Mouse (Mus musculus) small intestine, adult 2 months (tissue): ENCODE data around the gene Wbp4. TPM values are rescaled to one million over a fixed set of nuclear protein-coding genes. Genes with fewer than 3 reads are reported as not detected.
"Not testable (repeated sequence)": the region's sequence is repeated elsewhere in the genome, so short reads cannot be mapped to it uniquely, and the experiment has no call there.

Experiments
- H3K27ac ChIP-seq: fragments of 200-500 bp; 2 replicates; pipeline ENCODE4 v1.5.1; 2012; ENCODE audit warnings: low read depth, low read length, control low read depth, inconsistent platforms; ENCODE audit not compliant: insufficient read depth
- H3K27me3 ChIP-seq: fragments of 200-500 bp; 2 replicates; pipeline ENCODE4 v1.6.1; 2012; ENCODE audit warnings: mild to moderate bottlenecking, moderate library complexity, low read length, inconsistent platforms; ENCODE audit not compliant: control insufficient read depth, insufficient read depth
- H3K36me3 ChIP-seq: fragments of 200-500 bp; 2 replicates; pipeline ENCODE4 v1.6.1; 2012; ENCODE audit warnings: mild to moderate bottlenecking, low read length, control low read depth, inconsistent platforms; ENCODE audit not compliant: control insufficient read depth, insufficient read depth
- H3K4me1 ChIP-seq: fragments of 200-500 bp; 2 replicates; pipeline ENCODE4 v1.6.1; 2012; ENCODE audit warnings: low read length, inconsistent platforms, mixed read lengths; ENCODE audit not compliant: control insufficient read depth, insufficient read depth, insufficient read length
- H3K4me3 ChIP-seq: fragments of 200-500 bp; 2 replicates; pipeline ENCODE4 v1.5.1; 2012; ENCODE audit warnings: low read depth, mild to moderate bottlenecking, control low read depth, inconsistent platforms, low read length, moderate library complexity
- CTCF ChIP-seq: fragments of 200-500 bp; IDR thresholded peaks from 2 replicates; pipeline ENCODE4 v1.5.1; 2012; ENCODE audit warnings: low read depth, mild to moderate bottlenecking, control low read depth, inconsistent platforms, low read length, moderate library complexity, mixed read lengths; ENCODE audit not compliant: insufficient replicate concordance, insufficient read length; ENCODE audit errors: extremely low read depth
- POLR2A ChIP-seq: fragments of 200-500 bp; IDR thresholded peaks from 2 replicates; pipeline ENCODE4 v1.6.1; 2012; ENCODE audit warnings: low read depth, mild to moderate bottlenecking, control low read depth, inconsistent platforms, low read length, moderate library complexity
- WGBS: fragments of 180-500 bp; shearing (Covaris S2); methylation state at CpG from one replicate; pipeline ENCODE4 v1.1.7; 2018; 5-methylcytosine and 5-hydroxymethylcytosine counted together
- polyA plus RNA-seq: library from polyadenylated mRNA; depleted of rRNA; stranded (reverse); fragments of >200 nt; gene quantifications from 2 replicates; pipeline ENCODE4 v1.2.3, GENCODE M21; 2012

Wbp4 gene
- polyA plus RNA-seq, 1 experiment = 2.0 TPM

- Histone ChIP-seq H3K36me3 (no peaks in the 10 kb centered on the region), H3K4me1 (no peaks in the 10 kb centered on the region), H3K27ac (no peak overlapping the region), H3K27me3 (no peaks in the 10 kb centered on the region), H3K4me3 (no peak overlapping the region)
- TF ChIP-seq CTCF (no peak), POLR2A (no peak)
- 80% methylated on average over 16 of the region's 16 CpGs for WGBS
These were observed 36.2 kb downstream of the Wbp4 start for GRCm38 (mm10) chr14:79445055-79445620.

DNA sequence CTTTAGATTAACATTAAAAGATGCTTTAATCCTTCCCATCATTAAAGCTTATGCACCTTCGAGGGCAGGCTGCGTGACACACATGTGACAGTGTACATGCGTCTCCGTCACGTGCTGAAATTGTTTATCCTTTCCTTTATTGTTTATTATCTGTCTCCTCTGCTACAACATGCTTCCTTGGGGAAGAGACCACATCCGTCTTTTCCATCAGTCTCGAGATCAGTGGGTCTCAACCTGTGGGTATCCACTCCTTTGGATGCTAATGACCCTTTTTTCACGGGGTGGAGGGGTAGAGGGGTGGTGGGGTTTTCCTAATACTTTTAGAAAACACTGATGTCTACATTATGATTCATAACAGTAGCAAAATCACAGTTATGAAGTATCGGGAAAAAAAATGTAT lies 36.7 kb downstream of the Wbp4 start:
- no peaks in the 10 kb centered on the region for H3K4me1 ChIP-seq
- TF ChIP-seq CTCF (no peak), POLR2A (no peak)

GRCm38 (mm10) chr14:79441441-79441840 lies 39.9 kb downstream of the Wbp4 start:
- Histone ChIP-seq H3K4me3 (no peak overlapping the region), H3K36me3 (no peaks in the 10 kb centered on the region), H3K4me1 (no peaks in the 10 kb centered on the region), H3K27ac (no peak overlapping the region), H3K27me3 (no peaks in the 10 kb centered on the region)
- 76% methylated on average over 5 of the region's 5 CpGs for WGBS
- TF ChIP-seq POLR2A (no peak), CTCF (no peak)

More for the DNA sequence above, 36.7 kb downstream of the Wbp4 start:
- Histone ChIP-seq H3K4me3 (no peak overlapping the region), H3K36me3 (no peaks in the 10 kb centered on the region), H3K27ac (no peak overlapping the region), H3K27me3 (no peaks in the 10 kb centered on the region)
- whole genome bisulfite sequencing = 84% methylated on average over 9 of the region's 9 CpGs

GRCm38 (mm10) chr14:79440655-79441054 lies 40.7 kb downstream of the Wbp4 start:
- WGBS = 89% methylated on average over 2 of the region's 2 CpGs
- Histone ChIP-seq H3K27me3 (no peaks in the 10 kb centered on the region), H3K4me1 (no peaks in the 10 kb centered on the region), H3K36me3 (no peaks in the 10 kb centered on the region), H3K27ac (no peak overlapping the region), H3K4me3 (no peak overlapping the region)
- TF ChIP-seq POLR2A = no peak
- TF ChIP-seq CTCF = no peak

- TF ChIP-seq CTCF = no peak
- TF ChIP-seq POLR2A = no peak
- H3K27me3 ChIP-seq = no peaks in the 10 kb centered on the region
- no peak overlapping the region for H3K27ac ChIP-seq
- WGBS = 82% methylated on average over 1 of the region's 1 CpGs
- H3K36me3 ChIP-seq = no peaks in the 10 kb centered on the region
- H3K4me1 ChIP-seq = no peaks in the 10 kb centered on the region
- no peak overlapping the region for H3K4me3 ChIP-seq
These were observed 47.3 kb downstream of the Wbp4 start for GRCm38 (mm10) chr14:79434068-79434467.

DNA sequence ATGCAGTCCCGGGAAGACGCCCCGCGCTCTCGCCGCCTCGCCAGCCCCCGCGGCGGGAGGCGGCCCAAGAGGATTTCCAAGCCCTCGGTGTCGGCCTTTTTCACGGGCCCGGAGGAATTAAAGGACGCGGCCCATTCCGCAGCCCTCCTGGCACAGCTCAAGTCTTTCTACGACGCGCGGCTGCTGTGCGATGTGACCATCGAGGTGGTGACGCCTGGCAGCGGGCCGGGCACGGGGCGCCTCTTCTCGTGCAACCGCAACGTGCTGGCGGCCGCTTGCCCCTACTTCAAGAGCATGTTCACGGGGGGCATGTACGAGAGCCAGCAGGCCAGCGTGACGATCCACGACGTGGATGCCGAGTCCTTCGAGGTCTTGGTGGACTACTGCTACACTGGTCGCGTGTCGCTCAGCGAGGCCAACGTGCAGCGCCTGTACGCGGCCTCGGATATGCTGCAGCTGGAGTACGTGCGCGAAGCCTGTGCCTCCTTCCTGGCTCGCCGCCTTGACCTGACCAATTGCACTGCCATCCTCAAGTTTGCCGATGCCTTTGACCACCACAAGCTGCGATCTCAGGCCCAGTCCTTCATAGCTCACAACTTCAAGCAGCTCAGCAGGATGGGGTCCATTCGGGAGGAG lies 54.5 kb downstream of the Wbp4 start:
- peak overlapping the region; percentile 15; the same call in 1 of the 2 replicates for H3K27ac ChIP-seq
- H3K27me3 ChIP-seq, H3K4me1 ChIP-seq, H3K36me3 ChIP-seq: not testable (repeated sequence)
- WGBS = 26% methylated on average over 21 of the region's 59 CpGs
- peak overlapping the region; percentile 57 for H3K4me3 ChIP-seq

DNA sequence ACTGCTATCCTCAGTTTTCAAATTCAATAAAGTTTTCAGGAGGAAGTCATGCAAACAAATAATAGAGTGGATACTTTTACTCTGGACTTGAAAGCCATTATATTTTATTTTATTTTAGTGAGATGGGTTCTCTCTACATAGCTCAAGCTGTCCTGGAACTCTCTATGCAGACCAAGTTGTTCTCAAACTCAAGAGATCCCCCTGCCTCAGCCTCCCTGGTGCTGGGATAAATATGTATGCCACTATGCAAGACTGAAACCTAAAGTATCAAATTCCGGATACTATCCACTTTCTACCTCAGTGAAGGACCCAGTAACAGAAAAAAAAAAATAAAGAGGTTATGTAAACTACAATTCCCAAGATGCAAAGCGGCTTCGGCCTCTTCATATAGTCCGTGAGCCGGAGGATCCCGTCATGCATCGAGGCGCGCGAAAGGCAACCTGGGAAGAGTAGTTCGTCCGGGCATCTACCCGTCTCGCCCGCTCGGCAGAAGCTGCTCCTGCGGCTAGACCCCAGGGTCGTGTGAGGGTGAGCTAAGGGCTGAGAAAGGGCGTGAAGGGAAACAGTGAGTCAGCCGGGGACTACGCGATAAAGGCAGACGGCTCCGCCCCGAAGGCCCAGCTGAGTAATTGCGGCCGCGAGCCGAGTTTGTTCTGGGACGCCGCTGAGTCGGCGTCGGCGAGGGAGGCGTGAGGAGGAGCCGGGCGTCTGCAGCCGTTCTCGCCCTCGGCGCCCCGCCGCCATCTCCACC lies 55.2 kb downstream of the Wbp4 start, which contains the start of gene Kbtbd7:
TSS of gene Kbtbd7 (plus strand) at position 533 of the 751 bp plus-strand sequence.
- WGBS = under 1% methylated on average over 44 of the region's 44 CpGs
- Histone ChIP-seq H3K4me3 (peak within 1 kb of the TSS; percentile 57), H3K4me1 (peaks cover 6% of the 10 kb centered on the region; the same call in 1 of the 2 replicates), H3K27ac (peak within 1 kb of the TSS; percentile 15; the same call in 1 of the 2 replicates), H3K27me3 (no peaks in the 10 kb centered on the region), H3K36me3 (peaks cover 2% of the 10 kb centered on the region; the same call in 1 of the 2 replicates)
- TF ChIP-seq POLR2A (peak; percentile 23; the same call in 1 of the 2 replicates), CTCF (no peak)
